Mouse (Mus musculus) testis, postnatal 10 days (tissue): ENCODE data around the gene Ppp1r15a.

Source experiments
- DNase-seq: peaks from one replicate; pipeline ENCODE4 v3.0.0; 2021; ENCODE audit warnings: low spot score

Ppp1r15a gene

GRCm38 (mm10) chr7:45525809-45526473 lies at the start of gene Ppp1r15a, which contains the start of gene Plekha4:
Gene Ppp1r15a (minus strand): TSS chr7:45526268.
Gene Plekha4 (plus strand): TSS chr7:45526330.
- peak; percentile 97 for DNase-seq

- no peak for DNase-seq
These were observed 48.7 kb upstream of the Ppp1r15a start for GRCm38 (mm10) chr7:45574472-45575379.

- no peak for DNase-seq
These were observed 47.9 kb upstream of the Ppp1r15a start for GRCm38 (mm10) chr7:45573954-45574353.

- DNase-seq, result no peak
These were observed 45.9 kb upstream of the Ppp1r15a start for GRCm38 (mm10) chr7:45571966-45572365.

GRCm38 (mm10) chr7:45570103-45570741 lies 44.2 kb upstream of the Ppp1r15a start, which contains the start of gene Bcat2:
Gene Bcat2 (plus strand): TSS chr7:45570153.
- DNase-seq, result peak; percentile 85

GRCm38 (mm10) chr7:45568601-45569473 lies 42.8 kb upstream of the Ppp1r15a start:
- no peak for DNase-seq

GRCm38 (mm10) chr7:45567780-45568516 lies 41.9 kb upstream of the Ppp1r15a start:
- peak; percentile 93 for DNase-seq

GRCm38 (mm10) chr7:45567112-45567779 lies 41.2 kb upstream of the Ppp1r15a start:
- no peak for DNase-seq

- no peak for DNase-seq
These were observed 39.4 kb upstream of the Ppp1r15a start for GRCm38 (mm10) chr7:45565446-45565845.

- no peak for DNase-seq
These were observed 38.7 kb upstream of the Ppp1r15a start for GRCm38 (mm10) chr7:45564811-45565210.

GRCm38 (mm10) chr7:45561624-45562520 lies 35.8 kb upstream of the Ppp1r15a start:
- DNase-seq, result no peak

- DNase-seq, result peak; percentile 87
These were observed 35.0 kb upstream of the Ppp1r15a start for GRCm38 (mm10) chr7:45560843-45561623.

GRCm38 (mm10) chr7:45560241-45560640 lies 34.2 kb upstream of the Ppp1r15a start:
- no peak for DNase-seq

GRCm38 (mm10) chr7:45558907-45559306 lies 32.8 kb upstream of the Ppp1r15a start:
- no peak for DNase-seq

- DNase-seq, result peak; percentile 89
These were observed 29.7 kb upstream of the Ppp1r15a start for GRCm38 (mm10) chr7:45555787-45556186.

- no peak for DNase-seq
These were observed 28.7 kb upstream of the Ppp1r15a start, which contains the start of gene Hsd17b14 for GRCm38 (mm10) chr7:45554744-45555143. Gene Hsd17b14 (plus strand): TSS chr7:45554893.

- DNase-seq, result no peak
These were observed 27.9 kb upstream of the Ppp1r15a start for GRCm38 (mm10) chr7:45553990-45554389.

GRCm38 (mm10) chr7:45553519-45553918 lies 27.5 kb upstream of the Ppp1r15a start:
- DNase-seq, result no peak
